Mouse (Mus musculus) stomach, postnatal 0 days (tissue): ENCODE data around the gene Gm4881. TPM values are rescaled to one million over a fixed set of nuclear protein-coding genes. Genes with fewer than 3 reads are reported as not detected.
A peak's percentile ranks its signal among the peaks of the same experiment; 100 is the strongest.

Experiments
- ATAC-seq: fragments of 200-750 bp; cut with Nextera tagmentation; 2 replicates; pipeline ENCODE4 v1.8.0; 2017; ENCODE audit not compliant: low FRiP score, low TSS enrichment
- DNase-seq: peaks from one replicate; pipeline ENCODE4 v3.0.0-alpha.2; 2016; ENCODE audit warnings: low spot score
- H3K27ac ChIP-seq: fragments of 300-500 bp; sonication (generic); replicated peaks from 2 replicates; pipeline ENCODE4 v1.5.1; 2014; ENCODE audit warnings: mild to moderate bottlenecking, control low read depth
- H3K27me3 ChIP-seq: fragments of 300-500 bp; sonication (generic); 2 replicates; pipeline ENCODE4 v1.6.1; 2014; ENCODE audit warnings: low read length; ENCODE audit not compliant: control insufficient read depth, insufficient read depth
- H3K36me3 ChIP-seq: fragments of 300-500 bp; sonication (generic); 2 replicates; pipeline ENCODE4 v1.6.1; 2014; ENCODE audit warnings: low read length, mixed read lengths; ENCODE audit not compliant: control insufficient read depth, insufficient read depth
- H3K4me1 ChIP-seq: fragments of 300-500 bp; sonication (generic); replicated peaks from 2 replicates; pipeline ENCODE4 v1.6.1; 2014; ENCODE audit warnings: antibody characterized with exemption; ENCODE audit not compliant: control insufficient read depth, insufficient read depth
- H3K4me2 ChIP-seq: fragments of 300-500 bp; sonication (generic); replicated peaks from 2 replicates; pipeline ENCODE4 v1.6.1; 2014; ENCODE audit warnings: low read depth, mild to moderate bottlenecking, control low read depth, moderate library complexity
- H3K4me3 ChIP-seq: fragments of 300-500 bp; sonication (generic); 2 replicates; pipeline ENCODE4 v1.5.1; 2014; ENCODE audit warnings: low read depth, low read length, control low read depth
- H3K9ac ChIP-seq: fragments of 300-500 bp; sonication (generic); 2 replicates; pipeline ENCODE4 v1.6.1; 2014; ENCODE audit warnings: mild to moderate bottlenecking, low read length, control low read depth, mixed read lengths
- H3K9me3 ChIP-seq: fragments of 300-500 bp; sonication (generic); 2 replicates; pipeline ENCODE4 v1.6.1; 2016; ENCODE audit warnings: low read length; ENCODE audit not compliant: control insufficient read depth
- CTCF ChIP-seq: IDR thresholded peaks from 2 replicates; pipeline ENCODE4 v1.5.1; 2016; ENCODE audit warnings: antibody characterized with exemption, low read depth, mild to moderate bottlenecking, moderate library complexity
- EP300 ChIP-seq: optimal IDR thresholded peaks from 2 replicates; pipeline ENCODE3; 2016; ENCODE audit warnings: antibody characterized with exemption
- WGBS: fragments of 180-500 bp; shearing (Covaris S2); extraction: QIAGEN DNeasy Blood & Tissue Kit; methylation state at CpG from one replicate; pipeline ENCODE4 v1.1.7; 2014; 5-methylcytosine and 5-hydroxymethylcytosine counted together
- polyA plus RNA-seq: library from polyadenylated mRNA; unstranded; fragments of >200 nt; fragmentation: Nextera tagmentation; extraction: Ambion mirVana; gene quantifications from 2 replicates; pipeline ENCODE4 v1.2.1, GENCODE M21; 2015

The Gm4881 gene
- polyA plus RNA-seq, 1 experiment from 2014 or later, result not detected

GRCm38 (mm10) chr7:24919728-24920127 lies 24.6 kb downstream of the Gm4881 start:
- no peak overlapping the region for H3K4me2 ChIP-seq
- no peak overlapping the region for H3K27ac ChIP-seq
- WGBS, result 90% methylated on average over 9 of the region's 9 CpGs
- peaks cover 54% of the 10 kb centered on the region for H3K36me3 ChIP-seq
- H3K27me3 ChIP-seq, result no peaks in the 10 kb centered on the region
- H3K4me3 ChIP-seq, result no peak overlapping the region
- DNase-seq (no peak), ATAC-seq (no peak)
- TF ChIP-seq CTCF (no peak), EP300 (no peak)
- H3K9me3 ChIP-seq, result no peaks in the 10 kb centered on the region
- H3K9ac ChIP-seq, result no peak overlapping the region
- no peaks in the 10 kb centered on the region for H3K4me1 ChIP-seq

- H3K36me3 ChIP-seq, result peaks cover 47% of the 10 kb centered on the region
These were observed 25.5 kb downstream of the Gm4881 start for GRCm38 (mm10) chr7:24918763-24919323.

GRCm38 (mm10) chr7:24912480-24912879 lies 31.8 kb downstream of the Gm4881 start:
- Histone ChIP-seq H3K27me3 (no peaks in the 10 kb centered on the region), H3K4me3 (no peak overlapping the region), H3K9ac (no peak overlapping the region), H3K36me3 (peaks cover 19% of the 10 kb centered on the region), H3K9me3 (no peaks in the 10 kb centered on the region), H3K4me1 (no peaks in the 10 kb centered on the region), H3K4me2 (no peak overlapping the region), H3K27ac (no peak overlapping the region)
- 89% methylated on average over 14 of the region's 14 CpGs for WGBS
- DNase-seq, result no peak
- TF ChIP-seq EP300 (no peak), CTCF (no peak)
- ATAC-seq, result no peak

More at GRCm38 (mm10) chr7:24918763-24919323, 25.5 kb downstream of the Gm4881 start:
- Histone ChIP-seq H3K9me3 (no peaks in the 10 kb centered on the region), H3K4me2 (no peak overlapping the region), H3K9ac (no peak overlapping the region), H3K27ac (no peak overlapping the region), H3K4me1 (no peaks in the 10 kb centered on the region), H3K27me3 (no peaks in the 10 kb centered on the region), H3K4me3 (no peak overlapping the region)
- no peak for DNase-seq
- TF ChIP-seq EP300 (no peak), CTCF (no peak)
- ATAC-seq, result peak; percentile 49; the same call in 1 of the 2 replicates
- WGBS, result 95% methylated on average over 20 of the region's 20 CpGs

- WGBS, result 30% methylated on average over 13 of the region's 13 CpGs
- Histone ChIP-seq H3K27me3 (no peaks in the 10 kb centered on the region), H3K4me2 (0 out of 2 replicates have a peak overlapping the region, but pooled peaks have one; percentile 23), H3K36me3 (peaks cover 12% of the 10 kb centered on the region; the same call in 1 of the 2 replicates), H3K4me1 (no peaks in the 10 kb centered on the region; the same call in 1 of the 2 replicates), H3K9me3 (no peaks in the 10 kb centered on the region), H3K9ac (peak overlapping the region; percentile 13; the same call in 1 of the 2 replicates), H3K27ac (peak overlapping the region; percentile 24; the same call in 1 of the 2 replicates), H3K4me3 (no peak overlapping the region)
- ATAC-seq (peak; percentile 36; the same call in 1 of the 2 replicates), DNase-seq (peak; percentile 86)
- TF ChIP-seq CTCF (peak; percentile 55), EP300 (no peak)
These were observed 37.0 kb downstream of the Gm4881 start for GRCm38 (mm10) chr7:24907211-24907748.

- Histone ChIP-seq H3K9ac (no peak overlapping the region), H3K4me1 (no peaks in the 10 kb centered on the region; the same call in 1 of the 2 replicates), H3K27me3 (no peaks in the 10 kb centered on the region), H3K4me2 (no peak overlapping the region), H3K4me3 (no peak overlapping the region), H3K36me3 (peaks cover 12% of the 10 kb centered on the region; the same call in 1 of the 2 replicates), H3K9me3 (no peaks in the 10 kb centered on the region), H3K27ac (no peak overlapping the region)
- 20% methylated on average over 6 of the region's 6 CpGs for WGBS
- no peak for ATAC-seq
- TF ChIP-seq CTCF (peak; percentile 26), EP300 (no peak)
- DNase-seq, result peak; percentile 45
These were observed 37.7 kb downstream of the Gm4881 start for GRCm38 (mm10) chr7:24906551-24906950.

- WGBS, result 11% methylated on average over 3 of the region's 3 CpGs
- H3K4me1 ChIP-seq, result no peaks in the 10 kb centered on the region; the same call in 1 of the 2 replicates
- peak overlapping the region; percentile 90 for H3K4me2 ChIP-seq
- H3K9ac ChIP-seq, result peak overlapping the region; percentile 72; the same call in 1 of the 2 replicates
- H3K27ac ChIP-seq, result peak overlapping the region; percentile 93; the same call in 1 of the 2 replicates
- DNase-seq (peak; percentile 79), ATAC-seq (0 out of 2 replicates have a peak, but pooled peaks have one; percentile 24)
- H3K4me3 ChIP-seq, result peak overlapping the region; percentile 73
- H3K27me3 ChIP-seq, result no peaks in the 10 kb centered on the region
- TF ChIP-seq CTCF (peak; percentile 87), EP300 (no peak)
- H3K9me3 ChIP-seq, result no peaks in the 10 kb centered on the region
- H3K36me3 ChIP-seq, result peaks cover 11% of the 10 kb centered on the region; the same call in 1 of the 2 replicates
These were observed 39.4 kb downstream of the Gm4881 start for GRCm38 (mm10) chr7:24904936-24905335.
